Mouse (Mus musculus) ES-CJ7 (cell line): ENCODE results near the gene Memo1.
"Not testable (repeated sequence)": the region's sequence is repeated elsewhere in the genome, so short reads cannot be mapped to it uniquely, and the experiment has no call there.

ENCODE experiments used
- DNase-seq: peaks from one replicate; pipeline ENCODE4 v3.0.0; 2011; ENCODE audit warnings: low read depth, low spot score

Memo1 gene

GRCm38 (mm10) chr17:74295026-74295970 lies at the start of gene Memo1:
Memo1 (minus strand) TSS chr17:74295521.
- DNase-seq = peak; percentile 74

GRCm38 (mm10) chr17:74341151-74341550 lies 45.8 kb upstream of the Memo1 start:
- no peak for DNase-seq

DNA sequence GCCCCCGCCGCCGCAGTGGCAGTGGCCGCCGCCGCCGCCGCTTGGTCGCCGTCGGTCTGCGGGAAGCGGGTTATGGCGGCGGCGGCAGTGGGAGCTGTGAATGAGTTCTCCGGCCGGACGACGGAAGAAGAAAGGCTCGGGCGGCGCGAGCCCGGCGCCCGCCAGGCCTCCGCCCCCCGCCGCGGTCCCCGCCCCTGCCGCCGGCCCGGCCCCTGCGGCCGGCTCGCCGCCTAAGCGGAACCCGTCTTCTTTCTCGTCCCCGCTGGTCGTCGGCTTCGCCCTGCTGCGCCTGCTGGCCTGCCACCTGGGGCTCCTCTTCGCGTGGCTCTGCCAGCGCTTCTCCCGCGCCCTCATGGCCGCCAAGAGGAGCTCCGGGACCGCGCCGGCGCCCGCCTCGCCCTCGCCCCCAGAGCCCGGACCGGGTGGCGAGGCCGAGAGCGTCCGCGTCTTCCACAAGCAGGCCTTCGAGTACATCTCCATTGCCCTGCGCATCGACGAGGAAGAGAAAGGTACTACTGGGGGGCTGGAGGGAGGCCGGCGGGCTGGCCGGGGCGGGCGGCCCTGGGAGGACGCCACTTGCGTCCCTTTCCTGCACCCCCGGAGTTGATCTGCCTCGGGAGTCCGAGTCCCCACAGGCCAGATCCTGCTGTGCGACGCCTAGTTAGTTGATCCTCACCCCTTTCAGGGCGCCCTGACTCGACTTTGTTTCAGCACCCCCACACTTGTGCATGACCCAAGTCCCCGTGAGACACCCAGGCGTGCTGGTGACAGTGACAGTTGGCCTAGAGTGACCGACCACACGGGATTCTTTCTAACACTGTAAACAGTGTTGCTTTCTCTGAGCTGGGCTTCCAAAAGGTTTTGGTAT lies 43.9 kb upstream of the Memo1 start, which contains the start of gene Spast:
Spast (plus strand) TSS at position 51 of the 868 bp plus-strand sequence.
- DNase-seq = peak; percentile 46

GRCm38 (mm10) chr17:74338225-74338931 lies 43.1 kb upstream of the Memo1 start:
- peak; percentile 96 for DNase-seq

DNA sequence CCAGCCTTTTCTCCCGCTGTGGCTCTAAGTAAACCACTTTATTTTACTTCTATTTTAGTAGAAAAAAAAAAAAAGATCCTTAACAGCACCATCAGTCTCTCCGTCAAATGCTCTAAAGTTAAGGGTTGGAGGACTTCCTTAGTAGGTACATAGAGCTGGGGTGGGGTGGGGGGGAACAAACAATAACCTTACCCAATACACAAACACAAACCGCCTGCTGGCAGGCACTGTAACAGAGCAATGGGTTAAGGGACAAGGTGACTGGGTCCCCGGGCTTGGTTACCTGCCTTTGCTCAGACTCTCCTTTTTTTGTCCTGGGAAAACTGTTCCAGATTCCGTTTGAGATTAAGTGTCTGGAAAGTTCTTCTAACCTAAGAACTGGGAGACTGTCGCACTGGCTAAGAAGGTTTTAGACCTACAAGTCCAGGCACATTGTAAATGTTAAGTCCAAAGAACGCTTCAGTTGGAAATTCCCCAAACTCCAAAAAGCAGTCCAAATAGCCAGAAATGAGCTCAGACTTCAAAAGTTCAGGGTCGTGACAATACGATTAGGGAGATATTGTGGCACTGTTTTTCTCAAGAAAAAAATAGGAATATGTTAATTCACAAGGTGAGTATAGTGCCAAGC lies 35.8 kb upstream of the Memo1 start:
- DNase-seq = no peak

DNA sequence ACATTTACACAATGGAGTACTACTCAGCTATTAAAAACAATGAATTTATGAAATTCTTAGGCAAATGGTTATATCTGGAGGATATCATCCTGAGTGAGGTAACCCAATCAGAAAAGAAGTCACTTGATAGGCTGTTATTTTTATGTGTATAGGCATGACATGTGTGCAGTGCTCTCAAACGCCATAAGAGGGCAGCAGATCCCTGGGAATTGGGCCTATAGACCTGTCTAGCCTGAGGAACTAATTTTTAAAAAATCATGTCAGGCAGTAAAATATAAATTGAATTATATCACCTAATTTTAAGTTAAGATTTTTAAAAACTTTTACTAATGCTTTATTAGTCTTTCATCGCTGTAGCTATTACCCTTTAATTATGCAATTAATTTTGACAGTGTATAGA lies 32.8 kb upstream of the Memo1 start:
- DNase-seq = peak; percentile 53

- DNase-seq = not testable (repeated sequence)
These were observed 31.9 kb upstream of the Memo1 start for GRCm38 (mm10) chr17:74327195-74327594.

DNA sequence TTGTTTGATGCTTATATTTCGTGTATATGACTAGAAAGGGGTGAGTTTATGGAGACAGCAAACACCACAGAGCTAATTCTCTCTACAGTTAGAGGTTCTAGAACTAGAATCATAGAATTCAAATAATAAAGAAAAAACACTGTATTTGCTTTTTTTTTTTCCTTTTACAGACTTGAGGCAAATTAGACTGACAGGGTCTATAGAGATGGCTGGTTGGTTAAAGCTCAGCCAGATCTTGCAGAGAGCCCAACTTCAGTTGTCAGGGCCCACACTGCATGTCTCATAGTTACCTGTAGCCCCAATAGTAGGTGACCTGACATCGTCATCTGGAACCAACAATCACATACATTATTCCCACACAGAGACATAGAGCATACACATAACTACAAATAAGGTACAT lies 28.5 kb upstream of the Memo1 start, which contains the start of gene Dpy30:
Dpy30 (minus strand) TSS at position 101 of the 400 bp plus-strand sequence.
- no peak for DNase-seq

DNA sequence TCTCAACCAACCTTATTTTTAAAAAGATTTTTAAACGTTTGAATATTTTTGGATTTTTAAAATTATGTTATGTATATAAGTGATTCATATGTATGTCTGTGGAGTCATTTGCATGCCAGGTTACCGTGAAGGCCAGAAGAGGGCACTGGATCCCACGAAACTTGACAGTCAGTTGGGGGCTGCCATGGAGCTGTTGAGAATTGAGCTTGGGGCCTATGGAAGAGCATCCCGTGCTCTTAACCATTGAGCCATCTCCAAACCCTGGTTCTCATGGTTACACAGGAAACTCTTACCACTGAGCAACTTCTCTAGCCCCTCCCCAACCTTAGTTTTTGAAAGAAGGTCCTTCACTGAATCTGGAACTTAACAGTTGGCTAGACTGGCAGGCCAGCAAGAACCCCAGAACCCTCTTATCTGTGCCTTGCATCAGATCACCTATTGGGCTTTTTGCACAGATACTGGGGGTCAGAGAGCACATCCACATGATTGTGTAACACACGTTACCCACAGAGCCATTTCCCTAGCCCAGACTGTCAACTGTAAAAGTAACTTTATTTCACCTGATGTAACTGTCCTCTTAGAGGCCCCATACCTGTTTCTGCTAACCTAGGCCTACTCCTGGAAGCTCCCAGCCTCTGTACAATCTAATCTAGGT lies 27.2 kb upstream of the Memo1 start:
- no peak for DNase-seq

- DNase-seq = no peak
These were observed 23.4 kb upstream of the Memo1 start for GRCm38 (mm10) chr17:74318721-74319120.

DNA sequence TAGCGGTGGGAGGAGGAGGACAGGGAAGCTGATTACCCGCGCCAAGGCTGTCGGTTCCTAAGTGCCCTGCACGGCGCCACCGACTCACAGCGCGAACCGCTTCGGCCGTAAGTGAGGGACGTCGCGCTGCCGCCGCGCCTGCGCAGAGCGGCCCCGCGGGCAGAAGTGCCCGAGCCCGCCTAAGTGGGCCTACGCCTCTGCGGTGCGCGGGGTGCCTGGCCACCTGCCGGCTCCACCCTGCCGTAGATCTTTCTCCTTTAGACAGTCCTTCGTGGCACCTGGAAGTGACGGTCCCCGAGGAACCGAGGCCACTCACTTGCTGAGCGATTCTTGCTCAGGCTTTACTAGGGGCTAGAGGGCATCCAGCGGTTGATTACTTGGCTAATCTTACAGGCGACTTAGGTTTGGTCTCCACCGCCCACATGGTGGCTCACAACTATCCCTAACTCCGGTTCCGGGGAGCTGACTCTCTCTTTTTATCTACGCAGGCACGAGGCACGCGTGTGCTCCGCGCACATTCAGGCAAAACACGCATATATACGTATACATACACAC lies 21.1 kb upstream of the Memo1 start:
- peak; percentile 93 for DNase-seq

DNA sequence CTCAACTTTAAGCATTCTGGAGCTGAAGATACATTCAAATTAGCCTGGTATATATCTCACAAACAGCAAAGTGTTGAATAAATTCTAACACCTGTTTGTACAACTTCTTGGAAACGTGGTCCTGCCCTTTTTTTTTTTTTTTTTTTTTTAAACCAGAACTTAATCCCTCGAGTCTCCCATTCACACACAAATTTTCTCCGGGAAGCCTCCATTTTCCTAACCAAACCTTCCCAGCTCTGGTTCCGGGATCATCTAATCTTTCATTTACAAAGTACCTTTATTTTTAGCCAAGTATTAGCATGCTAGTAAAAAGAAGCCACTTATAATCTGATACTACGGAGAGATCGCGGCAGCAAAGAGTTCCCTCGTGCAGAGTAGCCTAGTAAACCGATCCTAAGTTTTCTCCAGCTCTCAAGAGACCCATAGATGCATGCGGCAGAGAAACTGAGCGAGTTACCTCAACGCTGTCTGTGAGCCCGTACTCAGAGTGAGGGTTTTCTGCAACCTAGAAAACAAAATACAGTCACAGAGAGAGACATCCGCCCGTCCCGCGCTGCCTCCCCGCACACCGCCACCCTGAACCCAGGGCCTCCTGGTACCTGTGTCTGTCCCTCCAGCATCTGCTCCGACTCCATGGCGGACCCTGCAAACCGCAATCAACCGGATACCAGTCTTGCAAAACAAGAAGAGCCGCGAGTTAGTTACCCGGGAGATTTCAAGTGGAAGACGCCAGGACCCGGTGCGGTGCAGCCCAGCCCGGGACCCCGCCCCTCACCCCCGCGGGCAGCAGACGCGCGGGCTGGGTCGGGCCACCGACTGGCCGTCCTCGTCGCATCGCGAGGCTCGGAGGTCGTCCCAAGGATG lies 20.4 kb upstream of the Memo1 start:
- DNase-seq = no peak

DNA sequence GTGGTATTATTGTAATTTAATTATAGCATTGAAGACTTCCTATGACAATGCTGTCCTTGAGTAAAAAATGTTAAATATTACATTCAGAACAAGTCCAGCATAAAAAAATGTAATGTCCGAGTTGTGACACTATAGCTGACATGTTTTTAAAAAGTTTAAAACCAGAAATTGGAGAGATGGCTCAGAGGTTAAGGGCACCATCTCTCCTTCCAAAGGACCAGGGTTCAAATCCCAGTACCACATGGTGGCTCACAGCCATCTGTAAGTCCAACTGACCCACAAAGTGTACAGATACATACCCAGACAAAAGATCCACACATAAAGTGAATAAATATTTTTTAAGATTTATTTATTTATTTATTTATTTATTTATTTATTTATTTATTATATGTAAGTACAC lies 10.7 kb upstream of the Memo1 start:
- DNase-seq = no peak

GRCm38 (mm10) chr17:74305616-74306015 lies 10.3 kb upstream of the Memo1 start:
- DNase-seq = no peak

- DNase-seq = no peak
These were observed 8.7 kb upstream of the Memo1 start for GRCm38 (mm10) chr17:74304060-74304459.

GRCm38 (mm10) chr17:74300089-74300488 lies 4.8 kb upstream of the Memo1 start:
- DNase-seq = peak; percentile 51

GRCm38 (mm10) chr17:74296991-74297390 lies 1.7 kb upstream of the Memo1 start:
- DNase-seq = not testable (repeated sequence)

GRCm38 (mm10) chr17:74296076-74296823 lies 929 bp upstream of the Memo1 start:
- peak; percentile 68 for DNase-seq
